Mouse (Mus musculus) cerebellum, postnatal 14 days (tissue): ENCODE results near the gene Pitpnb.
A peak's percentile ranks its signal among the peaks of the same experiment; 100 is the strongest.

Experiments
- DNase-seq, 2 experiments: peaks; one replicate each; pipeline ENCODE4 v3.0.0; 2021; ENCODE audit warnings: mixed read lengths in 2 of 2

Pitpnb gene

DNA sequence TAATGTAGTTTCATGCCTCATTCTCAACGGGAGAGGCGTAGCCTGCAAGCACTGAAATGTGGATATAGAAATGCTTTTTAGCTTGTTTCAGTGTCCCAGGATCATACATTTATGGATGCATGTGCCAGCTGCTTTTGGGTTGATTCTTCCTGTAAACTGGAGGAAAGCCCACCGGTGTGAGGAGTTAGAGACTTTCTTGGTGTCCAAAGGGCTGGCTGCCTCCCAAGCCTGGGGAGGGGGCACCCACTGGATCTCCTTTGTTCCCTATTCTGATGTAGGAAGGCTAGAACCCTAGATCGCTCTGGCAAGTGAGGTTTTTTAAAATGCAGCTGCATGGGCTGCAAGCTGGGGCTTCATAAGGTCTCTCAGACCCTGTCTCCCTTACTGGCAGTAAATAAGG is 93.1 kb downstream of the Pitpnb start:
- DNase-seq, result no peak

- no peak for DNase-seq
Measured at GRCm38 (mm10) chr5:111425813-111426212, 95.2 kb downstream of the Pitpnb start.

- DNase-seq, result no peak
Measured at GRCm38 (mm10) chr5:111426249-111426648, 95.7 kb downstream of the Pitpnb start.

DNA sequence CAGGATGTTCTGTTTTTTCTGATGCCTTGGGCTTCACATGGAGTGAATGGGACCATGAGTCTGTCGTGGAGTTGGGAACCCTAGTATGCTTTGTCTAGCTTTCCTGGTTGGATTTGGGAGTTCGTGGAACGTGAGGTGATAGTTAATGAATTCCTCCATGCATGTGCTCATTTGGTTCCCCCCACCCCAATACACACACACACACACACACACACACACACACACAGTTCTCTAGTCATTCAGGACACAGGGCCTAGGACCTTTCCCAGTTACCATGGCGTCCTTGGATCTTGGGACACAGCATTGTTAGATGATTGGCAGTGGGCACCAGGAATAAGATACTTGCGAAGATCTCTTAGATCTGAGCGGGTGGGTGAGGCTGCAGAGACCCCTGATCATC is 98.3 kb downstream of the Pitpnb start:
- DNase-seq, result no peak

GRCm38 (mm10) chr5:111429726-111430125 is 99.2 kb downstream of the Pitpnb start:
- no peak for DNase-seq

DNA sequence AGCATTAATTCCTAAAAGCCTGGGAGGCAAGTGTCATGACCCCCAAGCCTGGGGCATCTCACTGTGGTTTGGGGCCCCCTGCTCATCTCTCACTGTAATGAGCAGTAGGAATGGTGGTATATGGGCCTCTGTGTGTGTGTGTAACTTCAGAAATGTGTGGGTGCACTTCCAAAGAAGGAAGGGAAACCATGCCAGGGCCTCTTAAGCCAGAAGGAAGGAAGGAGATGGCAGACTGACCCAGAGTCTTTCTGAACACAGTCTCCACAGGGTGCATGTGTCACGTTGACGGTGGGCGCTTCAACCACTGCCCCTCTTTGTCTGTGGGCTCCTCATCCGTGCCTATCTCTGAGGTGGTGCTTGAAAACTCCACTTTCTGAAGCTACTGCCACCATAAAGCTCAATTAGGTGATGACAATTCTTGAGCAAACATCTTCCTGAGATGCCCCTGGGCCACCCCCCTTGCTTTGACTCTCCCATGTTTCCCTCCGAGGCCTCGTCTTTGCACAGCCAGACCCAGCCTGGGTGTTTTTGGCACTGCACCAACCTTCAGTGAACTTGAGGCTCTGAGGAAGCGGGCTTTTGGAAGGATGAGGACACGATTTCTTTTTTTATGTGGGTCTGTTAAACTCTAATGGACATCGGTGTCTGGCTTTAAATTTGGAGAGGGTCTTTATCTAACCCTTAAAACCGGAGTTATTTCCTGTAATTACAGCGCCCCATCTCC is 100.6 kb downstream of the Pitpnb start:
- peak in 1 of 2 experiments; percentile 28 for DNase-seq

GRCm38 (mm10) chr5:111432842-111433241 is 102.3 kb downstream of the Pitpnb start:
- no peak for DNase-seq

- peak in 1 of 2 experiments; percentile 19 for DNase-seq
Measured at GRCm38 (mm10) chr5:111434342-111434842, 103.8 kb downstream of the Pitpnb start.

DNA sequence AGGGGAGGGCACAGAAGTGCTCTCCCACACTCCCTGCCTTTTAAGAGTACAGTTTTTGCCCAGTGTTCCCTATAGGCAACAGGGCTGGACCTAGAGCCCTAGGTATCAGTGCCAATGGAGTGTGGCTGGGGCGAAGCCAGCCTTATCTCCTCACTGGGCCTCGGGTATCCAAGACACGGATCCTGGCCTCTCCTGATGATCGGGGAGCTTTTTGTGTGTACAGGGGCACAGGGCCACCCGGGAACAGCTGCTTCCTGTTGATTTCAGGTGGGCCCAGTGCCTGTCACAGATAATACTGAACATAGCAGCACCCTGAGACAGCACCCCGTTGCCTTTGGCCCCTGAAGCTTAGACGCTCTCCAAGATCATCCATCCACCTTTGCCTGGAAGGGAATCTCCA is 105.7 kb downstream of the Pitpnb start:
- DNase-seq, result no peak

GRCm38 (mm10) chr5:111437205-111437604 is 106.6 kb downstream of the Pitpnb start:
- DNase-seq, result no peak
